Mouse (Mus musculus) layer of hippocampus, adult 18-20 months (tissue): ENCODE results near the gene Ttc1. TPM values are rescaled to one million over a fixed set of nuclear protein-coding genes. Genes with fewer than 3 reads are reported as not detected.

Experiments
- DNase-seq, 2 experiments: peaks; one replicate each; pipeline ENCODE4 v3.0.0; 2022; ENCODE audit warnings: low spot score in 2 of 2
- total RNA-seq, 2 experiments: library from RNA; stranded (reverse); gene quantifications; 2 replicates each; pipeline ENCODE4 v1.2.3; 2021

The Ttc1 gene
- total RNA-seq, 2 experiments from 2014 or later: 60.4 to 61.6 TPM

DNA sequence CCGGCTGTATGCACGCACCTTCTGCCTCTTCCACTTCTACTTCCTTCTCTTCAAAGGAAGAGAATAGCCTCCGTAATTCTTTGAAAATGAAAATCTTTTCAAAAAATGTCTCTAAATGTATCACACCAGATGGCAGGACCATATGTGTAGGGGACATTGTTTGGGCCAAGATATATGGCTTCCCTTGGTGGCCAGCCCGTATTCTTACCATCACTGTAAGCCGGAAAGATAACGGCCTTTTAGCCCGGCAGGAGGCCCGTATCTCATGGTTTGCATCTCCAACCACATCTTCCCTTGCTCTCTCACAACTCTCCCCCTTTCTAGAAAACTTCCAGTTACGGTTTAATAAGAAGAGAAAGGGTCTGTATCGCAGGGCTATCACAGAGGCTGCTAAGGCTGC lies 42.1 kb downstream of the Ttc1 start:
- DNase-seq: no peak

DNA sequence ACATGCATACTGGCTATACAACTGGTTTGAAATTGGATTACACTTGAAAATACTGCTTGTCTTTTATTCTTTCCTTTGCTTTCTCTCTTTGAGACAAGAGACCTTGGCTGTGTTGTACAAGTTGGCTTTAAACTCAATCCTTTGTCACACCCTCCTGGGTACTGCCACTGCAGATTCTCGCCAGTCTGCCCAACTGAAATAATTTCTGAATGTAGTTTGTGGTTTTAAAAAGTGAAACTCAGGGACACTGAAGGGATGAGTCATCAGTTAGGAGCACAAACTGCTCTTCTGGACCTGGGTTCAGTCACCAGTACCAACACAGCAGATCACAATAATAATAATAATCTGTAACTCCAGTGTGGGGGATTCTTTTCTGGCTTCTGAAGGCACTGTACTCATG lies 44.3 kb downstream of the Ttc1 start:
- no peak for DNase-seq

GRCm38 (mm10) chr11:43700291-43700690 lies 47.5 kb downstream of the Ttc1 start:
- no peak for DNase-seq

DNA sequence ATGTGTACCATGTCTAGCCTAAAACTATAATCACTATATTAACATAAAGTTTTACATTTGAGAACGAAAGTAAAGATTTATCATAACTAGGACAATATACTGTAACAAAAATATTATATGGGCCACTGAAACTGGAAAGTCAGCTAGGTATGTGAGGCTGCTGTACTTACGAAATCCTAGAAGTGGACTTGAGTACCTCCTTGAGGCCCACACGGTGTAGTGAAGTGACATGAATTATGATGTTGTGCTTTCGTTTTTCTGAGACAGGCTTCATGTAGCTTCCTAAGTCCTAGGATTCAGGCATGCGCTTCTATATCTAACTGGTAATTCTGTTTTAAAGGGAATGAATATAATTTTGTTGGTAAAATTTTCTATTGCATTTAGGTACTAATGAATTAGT lies 49.2 kb downstream of the Ttc1 start:
- DNase-seq: no peak

GRCm38 (mm10) chr11:43696623-43697022 lies 51.2 kb downstream of the Ttc1 start:
- DNase-seq: no peak

- no peak for DNase-seq
Measured at GRCm38 (mm10) chr11:43688850-43689249, 59.0 kb downstream of the Ttc1 start.

DNA sequence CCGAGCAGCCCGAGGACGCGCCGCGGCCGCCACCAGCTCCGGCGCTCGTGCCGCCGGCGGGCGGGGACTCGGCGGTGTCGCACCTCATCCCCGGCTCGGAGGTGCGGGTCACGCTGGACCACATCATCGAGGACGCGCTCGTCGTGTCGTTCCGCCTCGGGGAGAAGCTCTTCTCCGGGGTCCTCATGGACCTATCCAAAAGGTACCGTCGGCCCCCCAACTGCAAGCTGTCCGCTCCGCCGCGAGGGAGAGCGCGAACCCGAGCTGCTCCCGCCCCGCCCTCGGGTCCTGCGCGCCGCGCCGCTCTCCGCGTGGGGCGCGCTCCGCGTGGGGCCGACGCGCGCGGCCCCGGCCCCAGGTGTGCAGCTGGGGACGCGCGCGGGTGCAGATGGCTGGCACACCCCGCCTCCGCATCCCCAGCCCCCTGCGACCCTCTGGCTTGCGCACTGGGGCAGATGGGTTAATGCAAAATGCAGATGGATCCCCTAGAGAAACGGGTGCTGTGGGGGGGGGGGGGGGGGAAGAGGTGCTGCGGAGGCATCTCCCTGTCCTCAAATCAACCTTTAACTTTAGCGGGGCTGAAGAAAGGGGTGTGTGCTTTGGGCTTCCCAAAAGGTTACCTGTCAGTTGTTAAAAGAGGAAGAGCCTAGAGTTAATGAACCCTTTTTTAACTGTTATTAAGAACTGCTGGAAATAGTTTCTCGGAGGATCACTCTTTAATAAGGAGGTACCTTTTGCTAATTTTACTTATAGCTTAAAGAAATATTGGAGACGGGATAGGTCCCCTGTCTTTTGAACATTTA lies 65.2 kb downstream of the Ttc1 start:
- DNase-seq: peak; percentile 37 to 61

DNA sequence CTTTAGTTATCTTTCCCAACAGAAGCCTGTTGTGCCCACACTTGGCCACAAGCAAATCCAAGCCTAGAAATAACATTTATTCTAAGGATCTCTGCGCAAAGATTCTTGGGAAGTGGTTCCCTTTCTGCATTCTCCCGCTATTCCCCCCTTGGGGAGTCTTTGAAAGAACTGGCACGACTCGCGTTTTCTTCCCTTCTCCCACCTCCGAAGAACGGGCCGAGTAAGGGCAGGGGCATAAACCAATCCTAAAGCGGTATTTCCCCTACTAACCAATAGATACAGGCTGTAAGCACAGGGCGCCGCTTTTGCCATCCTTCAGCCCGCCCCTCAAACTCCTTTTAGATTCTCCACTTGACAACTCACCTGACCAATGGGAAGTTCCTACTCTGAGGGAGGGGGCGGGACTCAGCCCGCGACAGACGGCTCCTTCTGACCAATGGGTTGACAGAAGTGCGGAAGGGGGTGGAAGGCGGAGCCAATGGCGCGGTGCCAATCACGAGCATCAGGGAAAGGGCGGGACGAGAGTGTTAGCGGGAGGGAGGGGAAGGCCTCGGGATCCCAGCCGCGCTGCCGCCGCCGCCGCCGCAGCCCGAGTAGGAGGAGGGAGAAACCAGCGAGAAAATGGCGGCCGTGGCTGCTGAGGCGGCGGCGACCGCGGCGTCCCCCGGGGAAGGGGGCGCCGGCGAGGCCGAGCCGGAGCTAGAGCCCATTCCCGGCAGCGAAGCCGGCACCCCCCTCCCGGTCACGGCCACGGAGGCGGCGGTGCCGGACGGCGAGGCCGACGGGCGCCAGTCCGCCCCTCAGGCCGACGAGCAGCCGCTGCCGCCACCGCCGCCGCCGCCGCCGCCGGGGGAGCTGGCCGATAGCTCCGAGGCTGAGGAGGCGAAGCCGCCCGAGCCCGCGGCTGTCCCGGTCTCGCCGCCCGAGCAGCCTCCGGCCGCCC lies 66.1 kb downstream of the Ttc1 start, which contains the start of gene Pwwp2a:
Pwwp2a (plus strand) TSS at position 527 of the 943 bp plus-strand sequence.
- peak; percentile 99 for DNase-seq

Other genes starting within 250 kb of the Ttc1 start
- 1 to 10 TPM; 9.7 to 9.8 TPM for gene Ccnjl, start 219.2 kb downstream of the Ttc1 start, total RNA-seq
- gene 4933415A04Rik, start 161.0 kb downstream of the Ttc1 start, total RNA-seq: 1 to 10 TPM; 1.4 to 2.0 TPM
- not detected for gene Fabp6, start 146.5 kb downstream of the Ttc1 start, total RNA-seq
- gene Pwwp2a, start 66.0 kb downstream of the Ttc1 start, total RNA-seq: 10 to 100 TPM; 65.4 to 70.4 TPM
- gene Adra1b, start 153.2 kb upstream of the Ttc1 start, total RNA-seq: 1 to 10 TPM; 3.2 to 4.2 TPM